Mouse (Mus musculus): Measurements from ENCODE around the gene Tspan6. TPM values are rescaled to one million over a fixed set of nuclear protein-coding genes. Genes with fewer than 3 reads are reported as not detected.

Gene Tspan6
- polyA plus RNA-seq (2014; fragmentation: Nextera tagmentation; extraction: Ambion mirVana), result 277 and 284 TPM in 2 replicates

- Histone ChIP-seq H3K36me3 (ENCODE audit: control insufficient read depth, insufficient read depth, low read length) (peaks cover 14% of the 10 kb centered on the region), H3K9ac (ENCODE audit: low read length) (peak within 1 kb of the TSS; percentile 81), H3K4me2 (ENCODE audit: low read length) (peak within 1 kb of the TSS; percentile 53), H3K9me3 (replicated peaks; ENCODE audit: control insufficient read depth, low read length) (no peaks in the 10 kb centered on the region), H3K4me1 (ENCODE audit: control insufficient read depth, insufficient read depth, low read length) (no peaks in the 10 kb centered on the region), H3K27me3 (replicated peaks; ENCODE audit: control insufficient read depth, insufficient read depth, low read length) (no peaks in the 10 kb centered on the region), H3K4me3 (ENCODE audit: low read depth, low read length) (peak within 1 kb of the TSS; percentile 50), H3K27ac (ENCODE audit: low read depth, low read length) (peak within 1 kb of the TSS; percentile 65; the same call in 1 of the 2 replicates)
- peak; percentile 98 for ATAC-seq
- DNase-seq (ENCODE audit: low spot score), result peak; percentile 95
- 31% methylated on average over 33 of the region's 33 CpGs for WGBS
Observed at GRCm38 (mm10) chrX:133898014-133898542, at the start of gene Tspan6. Tspan6 (minus strand) TSS chrX:133898429.

- Histone ChIP-seq H3K4me3 (ENCODE audit: low read depth, low read length) (no peak overlapping the region), H3K4me2 (ENCODE audit: low read length) (no peak overlapping the region), H3K4me1 (ENCODE audit: control insufficient read depth, insufficient read depth, low read length) (no peaks in the 10 kb centered on the region), H3K36me3 (ENCODE audit: control insufficient read depth, insufficient read depth, low read length) (no peaks in the 10 kb centered on the region), H3K9ac (ENCODE audit: low read length) (no peak overlapping the region), H3K27ac (ENCODE audit: low read depth, low read length) (no peak overlapping the region), H3K9me3 (replicated peaks; ENCODE audit: control insufficient read depth, low read length) (no peaks in the 10 kb centered on the region), H3K27me3 (replicated peaks; ENCODE audit: control insufficient read depth, insufficient read depth, low read length) (no peaks in the 10 kb centered on the region)
- WGBS, result 47% methylated on average over 3 of the region's 3 CpGs
- DNase-seq (ENCODE audit: low spot score), result peak; percentile 66
- ATAC-seq, result peak; percentile 71
Observed at GRCm38 (mm10) chrX:133947427-133947826, 49.2 kb upstream of the Tspan6 start.

- Histone ChIP-seq H3K27ac (ENCODE audit: low read depth, low read length) (no peak overlapping the region), H3K4me3 (ENCODE audit: low read depth, low read length) (no peak overlapping the region), H3K4me2 (ENCODE audit: low read length) (no peak overlapping the region), H3K9me3 (replicated peaks; ENCODE audit: control insufficient read depth, low read length) (no peaks in the 10 kb centered on the region), H3K27me3 (replicated peaks; ENCODE audit: control insufficient read depth, insufficient read depth, low read length) (no peaks in the 10 kb centered on the region), H3K9ac (ENCODE audit: low read length) (no peak overlapping the region), H3K4me1 (ENCODE audit: control insufficient read depth, insufficient read depth, low read length) (no peaks in the 10 kb centered on the region), H3K36me3 (ENCODE audit: control insufficient read depth, insufficient read depth, low read length) (no peaks in the 10 kb centered on the region)
- 29% methylated on average over 1 of the region's 1 CpGs for WGBS
- DNase-seq (ENCODE audit: low spot score) (no peak), ATAC-seq (no peak)
Observed at GRCm38 (mm10) chrX:133939561-133939960, 41.3 kb upstream of the Tspan6 start.

- Histone ChIP-seq H3K36me3 (ENCODE audit: control insufficient read depth, insufficient read depth, low read length) (no peaks in the 10 kb centered on the region), H3K4me2 (ENCODE audit: low read length) (no peak overlapping the region), H3K27me3 (replicated peaks; ENCODE audit: control insufficient read depth, insufficient read depth, low read length) (no peaks in the 10 kb centered on the region), H3K27ac (ENCODE audit: low read depth, low read length) (no peak overlapping the region), H3K4me1 (ENCODE audit: control insufficient read depth, insufficient read depth, low read length) (no peaks in the 10 kb centered on the region), H3K9me3 (replicated peaks; ENCODE audit: control insufficient read depth, low read length) (no peaks in the 10 kb centered on the region), H3K9ac (ENCODE audit: low read length) (no peak overlapping the region), H3K4me3 (ENCODE audit: low read depth, low read length) (no peak overlapping the region)
- ATAC-seq (no peak), DNase-seq (ENCODE audit: low spot score) (no peak)
- WGBS, result 90% methylated on average over 4 of the region's 4 CpGs
Observed at GRCm38 (mm10) chrX:133936605-133937225, 38.5 kb upstream of the Tspan6 start.

- 68% methylated on average over 12 of the region's 12 CpGs for WGBS
- Histone ChIP-seq H3K27me3 (replicated peaks; ENCODE audit: control insufficient read depth, insufficient read depth, low read length) (no peaks in the 10 kb centered on the region), H3K36me3 (ENCODE audit: control insufficient read depth, insufficient read depth, low read length) (no peaks in the 10 kb centered on the region), H3K4me1 (ENCODE audit: control insufficient read depth, insufficient read depth, low read length) (no peaks in the 10 kb centered on the region), H3K9ac (ENCODE audit: low read length) (no peak overlapping the region), H3K9me3 (replicated peaks; ENCODE audit: control insufficient read depth, low read length) (no peaks in the 10 kb centered on the region), H3K4me3 (ENCODE audit: low read depth, low read length) (no peak overlapping the region), H3K27ac (ENCODE audit: low read depth, low read length) (no peak overlapping the region), H3K4me2 (ENCODE audit: low read length) (no peak overlapping the region)
- ATAC-seq (0 out of 2 replicates have a peak, but pooled peaks have one; percentile 20), DNase-seq (ENCODE audit: low spot score) (peak; percentile 59)
Observed at GRCm38 (mm10) chrX:133931302-133932013, 33.2 kb upstream of the Tspan6 start.

- no peak overlapping the region for H3K27ac ChIP-seq (ENCODE audit: low read depth, low read length)
- no peaks in the 10 kb centered on the region for H3K9me3 ChIP-seq (replicated peaks; ENCODE audit: control insufficient read depth, low read length)
- H3K36me3 ChIP-seq (ENCODE audit: control insufficient read depth, insufficient read depth, low read length), result no peaks in the 10 kb centered on the region
- 81% methylated on average over 5 of the region's 5 CpGs for WGBS
- no peaks in the 10 kb centered on the region for H3K27me3 ChIP-seq (replicated peaks; ENCODE audit: control insufficient read depth, insufficient read depth, low read length)
- no peaks in the 10 kb centered on the region for H3K4me1 ChIP-seq (ENCODE audit: control insufficient read depth, insufficient read depth, low read length)
- H3K4me2 ChIP-seq (ENCODE audit: low read length), result no peak overlapping the region
- H3K9ac ChIP-seq (ENCODE audit: low read length), result no peak overlapping the region
- DNase-seq (ENCODE audit: low spot score) (no peak), ATAC-seq (no peak)
- H3K4me3 ChIP-seq (ENCODE audit: low read depth, low read length), result no peak overlapping the region
Observed at GRCm38 (mm10) chrX:133926760-133927159, 28.5 kb upstream of the Tspan6 start.

- ATAC-seq (no peak), DNase-seq (ENCODE audit: low spot score) (no peak)
- Histone ChIP-seq H3K9ac (ENCODE audit: low read length) (no peak overlapping the region), H3K4me2 (ENCODE audit: low read length) (no peak overlapping the region), H3K27me3 (replicated peaks; ENCODE audit: control insufficient read depth, insufficient read depth, low read length) (no peaks in the 10 kb centered on the region), H3K36me3 (ENCODE audit: control insufficient read depth, insufficient read depth, low read length) (no peaks in the 10 kb centered on the region), H3K4me1 (ENCODE audit: control insufficient read depth, insufficient read depth, low read length) (no peaks in the 10 kb centered on the region), H3K27ac (ENCODE audit: low read depth, low read length) (no peak overlapping the region), H3K9me3 (replicated peaks; ENCODE audit: control insufficient read depth, low read length) (no peaks in the 10 kb centered on the region), H3K4me3 (ENCODE audit: low read depth, low read length) (no peak overlapping the region)
- 78% methylated on average over 4 of the region's 4 CpGs for WGBS
Observed at GRCm38 (mm10) chrX:133921187-133921586, 23.0 kb upstream of the Tspan6 start.

GRCm38 (mm10) chrX:133914219-133914618 is 16.0 kb upstream of the Tspan6 start:
- Histone ChIP-seq H3K9me3 (replicated peaks; ENCODE audit: control insufficient read depth, low read length) (no peaks in the 10 kb centered on the region), H3K27me3 (replicated peaks; ENCODE audit: control insufficient read depth, insufficient read depth, low read length) (no peaks in the 10 kb centered on the region), H3K36me3 (ENCODE audit: control insufficient read depth, insufficient read depth, low read length) (no peaks in the 10 kb centered on the region), H3K27ac (ENCODE audit: low read depth, low read length) (no peak overlapping the region), H3K4me1 (ENCODE audit: control insufficient read depth, insufficient read depth, low read length) (no peaks in the 10 kb centered on the region), H3K9ac (ENCODE audit: low read length) (no peak overlapping the region), H3K4me3 (ENCODE audit: low read depth, low read length) (no peak overlapping the region), H3K4me2 (ENCODE audit: low read length) (no peak overlapping the region)
- DNase-seq (ENCODE audit: low spot score) (no peak), ATAC-seq (no peak)
- 79% methylated on average over 7 of the region's 7 CpGs for WGBS

- no peak for ATAC-seq
- no peak overlapping the region for H3K27ac ChIP-seq (ENCODE audit: low read depth, low read length)
- H3K36me3 ChIP-seq (ENCODE audit: control insufficient read depth, insufficient read depth, low read length), result no peaks in the 10 kb centered on the region
- H3K4me2 ChIP-seq (ENCODE audit: low read length), result no peak overlapping the region
- DNase-seq (ENCODE audit: low spot score), result no peak
- no peaks in the 10 kb centered on the region for H3K9me3 ChIP-seq (replicated peaks; ENCODE audit: control insufficient read depth, low read length)
- H3K4me1 ChIP-seq (ENCODE audit: control insufficient read depth, insufficient read depth, low read length), result no peaks in the 10 kb centered on the region
- H3K27me3 ChIP-seq (replicated peaks; ENCODE audit: control insufficient read depth, insufficient read depth, low read length), result no peaks in the 10 kb centered on the region
- no peak overlapping the region for H3K9ac ChIP-seq (ENCODE audit: low read length)
- H3K4me3 ChIP-seq (ENCODE audit: low read depth, low read length), result no peak overlapping the region
- WGBS, result 89% methylated on average over 3 of the region's 3 CpGs
Observed at GRCm38 (mm10) chrX:133913006-133913405, 14.8 kb upstream of the Tspan6 start.

Data from forebrain, embryonic 14.5 days (tissue).